Mouse (Mus musculus) kidney, adult 2 months (tissue): ENCODE measurements at regions not wholly inside any gene's neighbourhood (a gene's known extent, or its start where the extent isn't known, plus 50 kb on each side); places are given as distances from the start of the nearest gene placed in this dataset.

Experiments used
- DNase-seq: peaks from one replicate; pipeline ENCODE4 v3.0.0; 2021
- H3K27ac ChIP-seq: fragments of 200-500 bp; 2 replicates; pipeline ENCODE4 v1.5.1; 2012; ENCODE audit warnings: low read depth, low read length, control low read depth, inconsistent platforms; ENCODE audit not compliant: insufficient read depth
- H3K27me3 ChIP-seq: fragments of 200-500 bp; replicated peaks from 2 replicates; pipeline ENCODE4 v1.6.1; 2012; ENCODE audit warnings: mild to moderate bottlenecking, moderate library complexity, low read length, inconsistent platforms; ENCODE audit not compliant: control insufficient read depth, insufficient read depth
- H3K36me3 ChIP-seq: fragments of 200-500 bp; 2 replicates; pipeline ENCODE4 v1.6.1; 2012; ENCODE audit warnings: mild to moderate bottlenecking, moderate library complexity, low read length, inconsistent platforms; ENCODE audit not compliant: control insufficient read depth, insufficient read depth
- H3K4me1 ChIP-seq: fragments of 200-500 bp; 2 replicates; pipeline ENCODE4 v1.6.1; 2011; ENCODE audit warnings: low read length; ENCODE audit not compliant: control insufficient read depth, insufficient read depth
- H3K4me3 ChIP-seq: fragments of 200-500 bp; 2 replicates; pipeline ENCODE4 v1.5.1; 2011; ENCODE audit warnings: mild to moderate bottlenecking, low read depth, low read length, control low read depth; ENCODE audit not compliant: insufficient read depth
- CTCF ChIP-seq: fragments of 200-500 bp; conservative IDR thresholded peaks from 2 replicates; pipeline ENCODE4 v1.5.1; 2011; ENCODE audit warnings: low read depth, mild to moderate bottlenecking, control low read depth, low read length, moderate library complexity, mixed read lengths; ENCODE audit not compliant: insufficient read depth, insufficient read length
- POLR2A ChIP-seq: fragments of 200-500 bp; IDR thresholded peaks from one replicate; pipeline ENCODE4 v1.6.1; 2011; ENCODE audit warnings: low read depth, low read length, control low read depth
- WGBS: fragments of 180-500 bp; shearing (Covaris S2); methylation state at CpG from one replicate; pipeline ENCODE4 v1.1.7; 2018; 5-methylcytosine and 5-hydroxymethylcytosine counted together

DNA sequence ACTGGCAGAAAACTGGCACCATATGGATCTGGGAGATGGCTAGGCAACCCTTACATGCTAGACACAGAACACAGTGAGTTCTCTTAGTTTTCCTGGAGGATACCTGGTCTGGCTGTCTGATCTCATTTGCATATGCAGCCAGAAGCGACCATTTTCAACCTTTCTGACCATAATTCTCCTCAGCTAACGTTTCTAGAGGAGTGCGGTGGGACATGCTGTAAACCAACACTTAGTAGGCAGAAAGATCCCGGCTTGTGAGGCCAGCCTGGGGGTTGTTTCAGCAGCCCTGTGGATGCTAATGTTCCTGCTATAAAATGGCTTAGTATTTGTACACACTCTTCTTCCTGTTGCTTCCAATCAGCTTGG, 168.6 kb upstream of the Olig3 start:
- TF ChIP-seq CTCF: no peak
- TF ChIP-seq POLR2A: no peak
- Histone ChIP-seq H3K4me3 (no peak overlapping the region), H3K36me3 (no peaks in the 10 kb centered on the region), H3K27me3 (no peaks in the 10 kb centered on the region), H3K4me1 (peaks cover 3% of the 10 kb centered on the region; the same call in 1 of the 2 replicates), H3K27ac (no peak overlapping the region)
- WGBS: 33% methylated on average over 4 of the region's 4 CpGs
- no peak for DNase-seq

- WGBS: 87% methylated on average over 2 of the region's 2 CpGs
- Histone ChIP-seq H3K36me3 (no peaks in the 10 kb centered on the region), H3K27me3 (no peaks in the 10 kb centered on the region), H3K4me1 (peaks cover 3% of the 10 kb centered on the region; the same call in 1 of the 2 replicates), H3K27ac (no peak overlapping the region), H3K4me3 (no peak overlapping the region)
- no peak for DNase-seq
- TF ChIP-seq CTCF (no peak), POLR2A (no peak)
Measured at GRCm38 (mm10) chr10:19187084-19187615, 169.2 kb upstream of the Olig3 start.

GRCm38 (mm10) chr10:19185790-19186581, 170.3 kb upstream of the Olig3 start:
- Histone ChIP-seq H3K4me3 (peak overlapping the region; percentile 52), H3K27me3 (no peaks in the 10 kb centered on the region), H3K27ac (no peak overlapping the region), H3K36me3 (no peaks in the 10 kb centered on the region), H3K4me1 (peaks cover 3% of the 10 kb centered on the region; the same call in 1 of the 2 replicates)
- DNase-seq: peak; percentile 62
- WGBS: 5% methylated on average over 18 of the region's 18 CpGs
- TF ChIP-seq CTCF (peak; percentile 72), POLR2A (no peak)

- H3K27me3 ChIP-seq: no peaks in the 10 kb centered on the region
- TF ChIP-seq POLR2A: no peak
- no peak for TF ChIP-seq CTCF
- no peak for DNase-seq
- no peak overlapping the region for H3K27ac ChIP-seq
- H3K36me3 ChIP-seq: no peaks in the 10 kb centered on the region
- 91% methylated on average over 7 of the region's 7 CpGs for WGBS
- peaks cover 3% of the 10 kb centered on the region; the same call in 1 of the 2 replicates for H3K4me1 ChIP-seq
- H3K4me3 ChIP-seq: no peak overlapping the region
Measured at GRCm38 (mm10) chr10:19184886-19185285, 169.4 kb upstream of the Tnfaip3 start.

GRCm38 (mm10) chr10:19177895-19178294, 162.4 kb upstream of the Tnfaip3 start:
- no peaks in the 10 kb centered on the region for H3K36me3 ChIP-seq

GRCm38 (mm10) chr10:19177414-19177813, 162.0 kb upstream of the Tnfaip3 start:
- Histone ChIP-seq H3K27ac (no peak overlapping the region), H3K36me3 (no peaks in the 10 kb centered on the region), H3K4me3 (no peak overlapping the region), H3K4me1 (no peaks in the 10 kb centered on the region), H3K27me3 (no peaks in the 10 kb centered on the region)
- no peak for TF ChIP-seq POLR2A
- TF ChIP-seq CTCF: no peak
- 80% methylated on average over 2 of the region's 2 CpGs for WGBS
- DNase-seq: no peak

More at GRCm38 (mm10) chr10:19177895-19178294, 162.4 kb upstream of the Tnfaip3 start:
- Histone ChIP-seq H3K27ac (no peak overlapping the region), H3K4me1 (no peaks in the 10 kb centered on the region), H3K27me3 (no peaks in the 10 kb centered on the region), H3K4me3 (no peak overlapping the region)
- TF ChIP-seq CTCF (no peak), POLR2A (no peak)
- 89% methylated on average over 5 of the region's 5 CpGs for WGBS
- no peak for DNase-seq

DNA sequence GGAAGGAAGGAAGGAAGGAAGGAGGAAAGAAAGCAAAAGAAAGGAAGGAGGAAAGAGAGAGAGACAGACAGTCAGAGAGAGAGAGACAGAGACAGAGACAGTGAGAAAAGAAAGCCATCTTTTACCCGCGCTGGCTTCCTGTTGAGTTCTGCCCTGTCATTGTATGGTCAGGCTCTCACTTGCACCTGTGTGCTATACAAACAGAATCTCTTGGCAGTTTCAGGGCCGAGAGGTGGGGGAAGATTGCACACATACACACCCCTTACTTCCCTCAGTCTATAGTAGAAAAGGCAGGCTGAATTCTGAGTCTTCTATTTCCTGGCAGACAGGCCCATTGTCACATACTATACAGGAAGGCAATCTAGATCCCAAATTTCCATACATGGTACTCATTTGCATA, 160.8 kb upstream of the Tnfaip3 start:
- DNase-seq: no peak
- Histone ChIP-seq H3K4me1 (0 out of 2 replicates have a peak, but pooled peaks cover 2% of the 10 kb centered on the region), H3K4me3 (no peak overlapping the region), H3K27me3 (no peaks in the 10 kb centered on the region), H3K27ac (no peak overlapping the region), H3K36me3 (no peaks in the 10 kb centered on the region)
- no peak for TF ChIP-seq POLR2A
- TF ChIP-seq CTCF: no peak
- 87% methylated on average over 3 of the region's 3 CpGs for WGBS
